Mouse (Mus musculus) cerebellum, adult 2 months (tissue): ENCODE results near the gene Sdhb.

Experiments used
- CTCF ChIP-seq: fragments of 200-500 bp; IDR thresholded peaks from 2 replicates; pipeline ENCODE4 v1.5.1; 2011; ENCODE audit warnings: low read depth, mild to moderate bottlenecking, control low read depth, low read length, moderate library complexity, borderline replicate concordance; ENCODE audit not compliant: insufficient read depth
- POLR2A ChIP-seq: fragments of 200-500 bp; IDR thresholded peaks from 2 replicates; pipeline ENCODE4 v1.6.1; 2011; ENCODE audit warnings: low read length, control low read depth, borderline replicate concordance; ENCODE audit not compliant: insufficient read depth

DNA sequence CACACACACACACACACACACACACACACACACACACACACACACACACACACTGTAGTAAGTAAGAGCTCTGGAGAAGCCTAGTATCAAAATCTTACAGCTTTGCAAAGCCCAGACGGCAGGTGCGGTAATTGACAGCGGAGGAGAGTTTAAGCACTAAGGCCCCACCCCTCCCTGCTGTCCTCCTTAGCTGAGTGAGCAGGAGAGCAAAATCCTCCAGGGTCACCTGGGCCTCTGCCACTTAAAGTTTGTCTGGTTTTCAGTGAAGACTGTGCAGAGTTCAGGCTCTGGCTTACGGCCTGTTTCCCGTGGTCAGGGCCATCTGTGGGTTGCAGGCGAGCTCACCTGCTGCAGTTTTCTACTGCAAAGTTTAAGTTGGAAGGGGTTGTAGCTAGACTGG lies 12.5 kb upstream of the Sdhb start:
- TF ChIP-seq CTCF: no peak
- TF ChIP-seq POLR2A: no peak
